11 mouse cellular contexts compared by ENCODE assay signal in genomic region chr3:115979000-115979399, GRCm38 (mm10). TPM values are rescaled to one million over a fixed set of nuclear protein-coding genes. Genes with fewer than 3 reads are reported as not detected.
DNase-seq lines count a peak whose midpoint lies in the region; ATAC-seq and TF ChIP-seq lines count a peak whose summit lies in the region.
"Had no signal": no experiment of that assay in that cellular context is flagged by ENCODE, and none has a peak within 500 bp of the region (broad histone marks: within the 10 kb centered on the region; RNA-seq: fewer than 3 reads in every experiment).

No protein-coding gene starts in this region.

- no peak for TF ChIP-seq EP300 in heart, postnatal 0 days (IDR thresholded peaks at IDR 0.05; ENCODE audit: low read depth)

- H3K9ac ChIP-seq in heart, postnatal 0 days (replicated peaks; ENCODE audit: low read depth, low read length): no peak overlapping the region

- intact Hi-C loops in heart, postnatal 25 days (cut with DNase I): loop anchor here (5.0 kb wide), 2 partner anchors 267 to 382 kb away; no protein-coding TSS in a partner anchor

- no peaks in the 10 kb centered on the region for H3K27me3 ChIP-seq in heart, postnatal 0 days (ENCODE audit: control insufficient read depth, insufficient read depth, low read length)
- H3K27me3 ChIP-seq: megakaryocyte, embryonic 14.5 days had no signal

- no peak for ATAC-seq in heart, postnatal 0 days (ENCODE audit: insufficient read depth, low read depth)

- H3K27ac ChIP-seq in heart, postnatal 0 days (ENCODE audit: low read depth): no peak overlapping the region

- no peaks in the 10 kb centered on the region for H3K9me3 ChIP-seq in heart, postnatal 0 days (replicated peaks; ENCODE audit: control insufficient read depth, low read length)
- H3K9me3 ChIP-seq: megakaryocyte, embryonic 14.5 days had no signal

- peaks cover 54% of the 10 kb centered on the region for H3K36me3 ChIP-seq in heart, postnatal 0 days (replicated peaks; ENCODE audit: control insufficient read depth, insufficient read depth, low read length)

- H3K4me3 ChIP-seq in heart, postnatal 0 days (ENCODE audit: low read depth, low read length): no peak overlapping the region
- H3K4me3 ChIP-seq: megakaryocyte, embryonic 14.5 days had no signal

- TF ChIP-seq CTCF in heart, postnatal 0 days (IDR thresholded peaks at IDR 0.05; ENCODE audit: low read depth): peak; percentile 46

- H3K4me1 ChIP-seq in heart, postnatal 0 days (ENCODE audit: control insufficient read depth, insufficient read depth): no peaks in the 10 kb centered on the region

- H3K4me2 ChIP-seq in heart, postnatal 0 days (ENCODE audit: low read depth, low read length): no peak overlapping the region

- WGBS in heart, postnatal 0 days: 13% methylated on average over 1 of the region's 1 CpGs

- peak; percentile 62 for DNase-seq in heart, postnatal 0 days (ENCODE audit: low spot score)
- DNase-seq in heart, postnatal 25 days (ENCODE audit: low spot score): no peak
- DNase-seq in lung, postnatal 25 days (ENCODE audit: low spot score): peak; percentile 26
- no peak for DNase-seq in lung, postnatal 14 days
- DNase-seq in adipocyte (ENCODE audit: low spot score): peak; percentile 54
- peak; percentile 44 for DNase-seq in retina, postnatal 1 day
- no peak for DNase-seq in right cerebral cortex, postnatal 14 days
- no peak for DNase-seq in cerebellum, postnatal 36 days
- DNase-seq: heart, postnatal 10 days; layer of hippocampus, adult 9-11 months had no signal

RNA-seq across cellular contexts. Expression of gene Slc30a7, which starts 28.2 kb away (rescaled TPM):
- 42.2 and 50.4 TPM in 2 replicates for total RNA-seq in heart, postnatal 0 days (2014; rRNA removed; ENCODE audit: low replicate concordance)
- 8.4 and 9.7 TPM in 2 replicates for polyA plus RNA-seq in heart, postnatal 0 days (2015; fragmentation: Nextera tagmentation; extraction: Ambion mirVana)
- 10 to 100 TPM; 14.9 to 18.7 TPM for total RNA-seq in heart, postnatal 25 days (2021)

RNA-seq across cellular contexts. Expression of gene Extl2, which starts 28.3 kb away (rescaled TPM):
- 15.0 and 38.2 TPM in 2 replicates for total RNA-seq in heart, postnatal 0 days (2014; rRNA removed; ENCODE audit: low replicate concordance)
- 21.0 and 21.8 TPM in 2 replicates for polyA plus RNA-seq in heart, postnatal 0 days (2015; fragmentation: Nextera tagmentation; extraction: Ambion mirVana)
- total RNA-seq in heart, postnatal 25 days (2021): 10 to 100 TPM; 13.2 to 14.9 TPM

Comparison
In these comparisons a context has a peak if more than half of its experiments do, and no peak if none do; other contexts are left out.
1. DNase-seq: peak in heart, postnatal 0 days (single experiment), lung, postnatal 25 days (single experiment), adipocyte (single experiment) and retina, postnatal 1 day (single experiment); none in heart, postnatal 25 days (single experiment), lung, postnatal 14 days (single experiment), right cerebral cortex, postnatal 14 days (single experiment) and cerebellum, postnatal 36 days (0 of 2).